Mouse (Mus musculus): ENCODE measurements around the gene Ddr2. TPM values are rescaled to one million over a fixed set of nuclear protein-coding genes. Genes with fewer than 3 reads are reported as not detected.
A peak's percentile ranks its signal among the peaks of the same experiment; 100 is the strongest.

The Ddr2 gene
- polyA plus RNA-seq, 2 experiments, result 0.47 to 0.72 TPM

- Histone ChIP-seq H3K36me3 (replicated peaks; ENCODE audit: control insufficient read depth, insufficient read depth, low read depth) (no peaks in the 10 kb centered on the region), H3K4me3 (ENCODE audit: insufficient read depth in 1 of 2, low read depth in 2 of 2, low read length in 2 of 2) (peak within 1 kb of the TSS; percentile 60 to 77), H3K4me1 (replicated peaks; ENCODE audit: control insufficient read depth in 2 of 2, insufficient read depth in 2 of 2, low read length in 1 of 2) (peaks cover 3 to 9% of the 10 kb centered on the region in 2 experiments; a peak in 2 of 4 replicates), H3K9me3 (ENCODE audit: control insufficient read depth, low read length) (no peaks in the 10 kb centered on the region), H3K27ac (peak within 1 kb of the TSS; percentile 9), H3K27me3 (ENCODE audit: control insufficient read depth, insufficient read depth, low read length) (no peaks in the 10 kb centered on the region), H3K9ac (replicated peaks) (peak within 1 kb of the TSS; percentile 64), H3K4me2 (ENCODE audit: low read depth) (peak within 1 kb of the TSS; percentile 77)
- DNase-seq (ENCODE audit: low read depth in 3 of 3, low spot score in 3 of 3), result peak; percentile 96 to 97 (median 97)
- 1% methylated on average over 48 of the region's 48 CpGs for WGBS (ENCODE audit: insufficient replicate concordance)
- ATAC-seq (ENCODE audit: insufficient read depth), result peak; percentile 100
- no peak for TF ChIP-seq EP300 (IDR thresholded peaks at IDR 0.05; ENCODE audit: low read depth)
- TF ChIP-seq CTCF (IDR thresholded peaks at IDR 0.05; ENCODE audit: low read depth), result no peak
Observed at GRCm38 (mm10) chr1:169968792-169969515, 141.6 kb downstream of the Ddr2 start, which contains the start of gene Hsd17b7. TSS of gene Hsd17b7 (minus strand) at chr1:169969241.

- TF ChIP-seq EP300 (IDR thresholded peaks at IDR 0.05; ENCODE audit: low read depth), result no peak
- TF ChIP-seq CTCF (IDR thresholded peaks at IDR 0.05; ENCODE audit: low read depth), result no peak
- Histone ChIP-seq H3K9me3 (ENCODE audit: control insufficient read depth, low read length) (no peaks in the 10 kb centered on the region), H3K36me3 (replicated peaks; ENCODE audit: control insufficient read depth, insufficient read depth, low read depth) (no peaks in the 10 kb centered on the region), H3K4me3 (ENCODE audit: insufficient read depth in 1 of 2, low read depth in 2 of 2, low read length in 2 of 2) (no peak overlapping the region), H3K27me3 (ENCODE audit: control insufficient read depth, insufficient read depth, low read length) (no peaks in the 10 kb centered on the region), H3K4me1 (replicated peaks; ENCODE audit: control insufficient read depth in 2 of 2, insufficient read depth in 2 of 2, low read length in 1 of 2) (no peaks in the 10 kb centered on the region), H3K27ac (no peak overlapping the region), H3K4me2 (ENCODE audit: low read depth) (no peak overlapping the region), H3K9ac (replicated peaks) (no peak overlapping the region)
- 89% methylated on average over 10 of the region's 10 CpGs for WGBS (ENCODE audit: insufficient replicate concordance)
- ATAC-seq (ENCODE audit: insufficient read depth) (no peak), DNase-seq (ENCODE audit: low read depth in 3 of 3, low spot score in 3 of 3) (no peak)
Observed at GRCm38 (mm10) chr1:169953106-169953505, 157.5 kb downstream of the Ddr2 start.

GRCm38 (mm10) chr1:169952636-169953035 is 157.9 kb downstream of the Ddr2 start:
- no peak overlapping the region for H3K9ac ChIP-seq (replicated peaks)
- no peaks in the 10 kb centered on the region for H3K4me1 ChIP-seq (replicated peaks; ENCODE audit: control insufficient read depth in 2 of 2, insufficient read depth in 2 of 2, low read length in 1 of 2)
- H3K9me3 ChIP-seq (ENCODE audit: control insufficient read depth, low read length), result no peaks in the 10 kb centered on the region
- no peak overlapping the region for H3K27ac ChIP-seq
- no peak for DNase-seq (ENCODE audit: low read depth in 3 of 3, low spot score in 3 of 3)
- no peak overlapping the region for H3K4me3 ChIP-seq (ENCODE audit: insufficient read depth in 1 of 2, low read depth in 2 of 2, low read length in 2 of 2)
- H3K36me3 ChIP-seq (replicated peaks; ENCODE audit: control insufficient read depth, insufficient read depth, low read depth), result no peaks in the 10 kb centered on the region
- no peak for TF ChIP-seq CTCF (IDR thresholded peaks at IDR 0.05; ENCODE audit: low read depth)
- no peak for TF ChIP-seq EP300 (IDR thresholded peaks at IDR 0.05; ENCODE audit: low read depth)
- WGBS (ENCODE audit: insufficient replicate concordance), result 76% methylated on average over 10 of the region's 10 CpGs
- H3K27me3 ChIP-seq (ENCODE audit: control insufficient read depth, insufficient read depth, low read length), result no peaks in the 10 kb centered on the region
- ATAC-seq (ENCODE audit: insufficient read depth), result no peak
- H3K4me2 ChIP-seq (ENCODE audit: low read depth), result no peak overlapping the region

DNA sequence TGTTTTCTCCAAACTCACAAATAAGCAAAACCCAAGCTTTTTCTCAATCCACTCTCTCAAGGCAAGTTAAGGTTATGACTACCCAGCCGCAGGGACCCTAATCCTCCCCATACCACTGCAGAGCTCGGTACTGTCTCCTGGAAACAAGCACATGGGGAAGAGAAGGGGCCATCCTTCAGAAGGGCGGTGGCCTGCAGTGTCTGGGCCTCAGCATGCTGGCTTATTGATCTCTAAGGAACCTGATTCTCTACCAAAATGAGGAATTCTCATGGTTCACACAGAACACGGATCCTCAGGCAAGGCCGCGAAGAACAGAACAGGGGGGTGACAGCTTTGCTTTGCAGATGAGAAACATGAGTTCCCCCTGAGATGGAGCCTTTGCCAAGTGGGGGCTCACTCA is 159.0 kb downstream of the Ddr2 start:
- TF ChIP-seq EP300 (IDR thresholded peaks at IDR 0.05; ENCODE audit: low read depth), result no peak
- no peak for TF ChIP-seq CTCF (IDR thresholded peaks at IDR 0.05; ENCODE audit: low read depth)

DNA sequence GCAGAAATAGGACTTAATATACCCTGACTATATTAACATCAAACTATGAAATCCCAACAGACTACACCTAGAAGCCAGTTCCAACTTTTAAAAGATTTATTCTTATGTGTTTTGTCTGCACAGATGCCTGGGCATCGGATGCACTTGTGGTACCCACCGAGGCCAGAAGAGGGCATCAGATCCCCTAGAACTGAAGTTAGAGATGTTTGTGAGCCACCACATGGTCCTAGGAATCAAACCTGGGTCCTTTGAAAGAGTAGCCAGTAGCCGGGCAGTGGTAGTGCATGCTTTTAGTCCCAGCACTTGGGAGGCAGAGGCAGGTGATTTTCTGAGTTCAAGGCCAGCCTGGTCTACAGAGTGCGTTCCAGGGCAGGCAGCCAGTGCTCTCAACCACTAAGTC is 159.9 kb downstream of the Ddr2 start:
- Histone ChIP-seq H3K4me3 (ENCODE audit: insufficient read depth in 1 of 2, low read depth in 2 of 2, low read length in 2 of 2) (no peak overlapping the region), H3K4me2 (ENCODE audit: low read depth) (no peak overlapping the region), H3K9me3 (ENCODE audit: control insufficient read depth, low read length) (no peaks in the 10 kb centered on the region), H3K9ac (replicated peaks) (no peak overlapping the region), H3K36me3 (replicated peaks; ENCODE audit: control insufficient read depth, insufficient read depth, low read depth) (no peaks in the 10 kb centered on the region), H3K4me1 (replicated peaks; ENCODE audit: control insufficient read depth in 2 of 2, insufficient read depth in 2 of 2, low read length in 1 of 2) (no peaks in the 10 kb centered on the region), H3K27me3 (ENCODE audit: control insufficient read depth, insufficient read depth, low read length) (no peaks in the 10 kb centered on the region), H3K27ac (no peak overlapping the region)
- ATAC-seq (ENCODE audit: insufficient read depth) (no peak), DNase-seq (ENCODE audit: low read depth in 3 of 3, low spot score in 3 of 3) (no peak)
- 74% methylated on average over 4 of the region's 4 CpGs for WGBS (ENCODE audit: insufficient replicate concordance)
- TF ChIP-seq EP300 (IDR thresholded peaks at IDR 0.05; ENCODE audit: low read depth) (no peak), CTCF (IDR thresholded peaks at IDR 0.05; ENCODE audit: low read depth) (peak; percentile 54)

More for the DNA sequence above, 159.0 kb downstream of the Ddr2 start:
- H3K4me2 ChIP-seq (ENCODE audit: low read depth), result no peak overlapping the region
- no peak overlapping the region for H3K27ac ChIP-seq
- no peak overlapping the region for H3K9ac ChIP-seq (replicated peaks)
- no peaks in the 10 kb centered on the region for H3K36me3 ChIP-seq (replicated peaks; ENCODE audit: control insufficient read depth, insufficient read depth, low read depth)
- WGBS (ENCODE audit: insufficient replicate concordance), result 74% methylated on average over 6 of the region's 6 CpGs
- ATAC-seq (ENCODE audit: insufficient read depth), result no peak
- H3K4me1 ChIP-seq (replicated peaks; ENCODE audit: control insufficient read depth in 2 of 2, insufficient read depth in 2 of 2, low read length in 1 of 2), result no peaks in the 10 kb centered on the region
- no peaks in the 10 kb centered on the region for H3K27me3 ChIP-seq (ENCODE audit: control insufficient read depth, insufficient read depth, low read length)
- H3K4me3 ChIP-seq (ENCODE audit: insufficient read depth in 1 of 2, low read depth in 2 of 2, low read length in 2 of 2), result no peak overlapping the region
- H3K9me3 ChIP-seq (ENCODE audit: control insufficient read depth, low read length), result no peaks in the 10 kb centered on the region
- DNase-seq (ENCODE audit: low read depth in 3 of 3, low spot score in 3 of 3), result no peak
